Mouse (Mus musculus) skeletal muscle tissue, adult 2 months (tissue): ENCODE results near the gene Vmn2r79.
"Not testable (repeated sequence)": the region's sequence is repeated elsewhere in the genome, so short reads cannot be mapped to it uniquely, and the experiment has no call there.

Experiments
- DNase-seq: peaks from one replicate; pipeline ENCODE4 v3.0.0-alpha.2; 2012; ENCODE audit warnings: low read depth, low spot score

The Vmn2r79 gene

DNA sequence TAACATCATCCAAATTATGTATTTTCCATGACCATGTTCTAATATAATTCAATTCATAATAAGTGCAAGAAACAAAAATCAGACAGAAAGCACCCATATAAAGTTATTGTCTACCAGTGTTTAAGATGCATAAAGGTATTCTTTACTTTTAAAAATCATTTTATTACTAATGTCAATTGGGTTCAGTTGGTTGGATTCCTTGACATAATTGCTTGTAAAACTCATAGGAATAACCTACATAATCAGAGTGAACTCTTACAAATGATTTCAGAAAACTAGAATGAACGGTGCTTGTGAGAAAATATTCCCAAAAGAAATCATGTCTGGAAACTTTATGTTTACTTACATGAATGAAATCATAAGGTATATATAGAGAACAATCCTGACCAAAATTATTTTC lies at the start of gene Vmn2r79:
Gene Vmn2r79, plus strand, starts transcription at position 301 of the 400 bp plus-strand sequence.
- not testable (repeated sequence) for DNase-seq

- DNase-seq, result no peak
Observed at GRCm38 (mm10) chr7:86994700-86995099, 1.2 kb upstream of the Vmn2r79 start.

- not testable (repeated sequence) for DNase-seq
Observed at GRCm38 (mm10) chr7:87026486-87026885, 30.6 kb downstream of the Vmn2r79 start.

DNA sequence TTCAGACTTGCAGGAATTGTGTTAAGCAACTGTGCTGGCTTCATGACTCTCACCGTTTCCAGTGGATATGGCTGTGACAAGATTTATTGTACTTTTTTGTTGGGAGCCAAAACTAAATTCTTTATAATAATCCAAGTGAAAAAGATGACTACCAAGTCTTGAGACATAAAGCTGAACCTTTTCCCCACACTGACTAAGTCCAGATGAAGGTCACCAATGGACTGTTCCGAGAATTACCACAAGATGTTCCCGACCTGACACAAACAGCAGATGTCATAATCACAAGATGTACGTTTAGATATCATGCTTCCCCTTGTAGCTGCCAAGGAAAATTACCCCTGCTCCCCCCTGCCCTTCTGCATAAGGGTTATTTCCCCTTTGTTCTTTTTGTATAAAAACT lies 67.7 kb downstream of the Vmn2r79 start:
- DNase-seq, result no peak
